Mouse (Mus musculus) cerebellum, postnatal 36 days (tissue): Measurements from ENCODE around the gene Mindy2.

Experiments used
- DNase-seq, 2 experiments: peaks; one replicate each; pipeline ENCODE4 v3.0.0; 2021 to 2022; ENCODE audit warnings: mixed read lengths in 2 of 2

The Mindy2 gene

DNA sequence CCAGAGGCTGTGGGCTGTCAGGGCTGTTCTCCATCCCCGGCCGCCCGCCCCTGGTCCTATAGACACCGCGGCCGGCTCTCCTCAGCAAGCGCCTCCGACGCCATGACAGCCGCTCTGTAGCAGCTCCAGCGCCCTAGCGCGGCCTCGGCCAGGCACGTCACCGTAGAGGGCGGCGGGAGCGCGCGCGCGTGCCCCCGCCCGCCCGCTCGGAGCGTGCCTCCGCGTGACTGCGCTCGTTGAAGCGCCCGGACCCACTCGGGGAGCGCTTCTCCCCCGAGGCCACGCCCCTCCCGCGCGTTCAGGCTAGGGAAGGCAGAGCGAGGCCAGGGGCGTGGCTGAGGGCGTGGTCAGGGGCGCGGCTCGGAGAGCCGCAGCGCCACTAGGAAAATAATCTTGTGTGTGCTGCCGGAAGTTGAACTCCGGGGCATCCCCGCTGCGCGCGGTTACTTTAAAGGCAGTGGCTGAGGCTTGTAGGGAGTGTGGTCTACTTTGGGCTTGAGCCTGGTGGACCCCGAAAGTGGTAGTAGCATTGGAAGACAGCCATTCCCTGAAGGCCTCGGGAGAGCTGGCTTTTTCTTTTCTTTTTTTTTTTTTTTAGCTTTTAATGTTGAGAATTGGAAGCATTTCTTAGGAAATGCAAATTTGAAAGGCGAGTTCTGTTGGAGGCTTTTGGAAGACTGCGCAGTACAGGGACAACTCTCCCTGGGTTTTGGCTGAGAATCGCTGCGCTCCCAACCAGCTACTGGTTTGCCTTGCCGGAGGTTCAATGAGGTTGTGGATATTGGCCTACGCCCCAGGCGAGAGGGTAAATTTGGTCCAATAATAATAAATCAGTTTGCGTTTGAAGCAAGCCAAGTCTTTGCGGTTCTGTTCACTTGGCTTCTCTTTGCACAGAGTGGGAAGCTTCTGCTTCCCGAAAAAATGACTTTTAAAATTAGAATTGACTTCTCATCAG, at the start of gene Mindy2:
Gene Mindy2, minus strand, starts transcription at position 162 of the 955 bp plus-strand sequence.
- DNase-seq: peak; percentile 96 to 100

DNA sequence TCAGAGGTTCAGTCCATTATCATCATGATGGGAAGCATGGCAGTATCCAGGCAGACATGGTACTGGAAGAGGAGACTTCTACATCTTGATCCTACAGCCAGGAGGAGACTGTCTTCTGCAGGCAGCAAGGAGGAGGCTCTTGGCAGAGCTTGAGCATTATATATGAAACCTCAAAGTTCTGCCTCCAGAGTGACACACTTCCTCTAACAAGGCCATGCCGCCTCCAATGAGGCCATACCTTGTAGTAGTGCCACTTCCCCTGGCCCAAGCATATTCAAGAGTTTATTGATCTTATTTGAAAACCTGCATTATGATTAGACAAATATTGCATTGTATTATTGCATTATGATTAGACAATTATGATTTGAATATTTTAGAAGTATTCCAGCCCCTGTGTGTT, 49.5 kb upstream of the Mindy2 start:
- no peak for DNase-seq

DNA sequence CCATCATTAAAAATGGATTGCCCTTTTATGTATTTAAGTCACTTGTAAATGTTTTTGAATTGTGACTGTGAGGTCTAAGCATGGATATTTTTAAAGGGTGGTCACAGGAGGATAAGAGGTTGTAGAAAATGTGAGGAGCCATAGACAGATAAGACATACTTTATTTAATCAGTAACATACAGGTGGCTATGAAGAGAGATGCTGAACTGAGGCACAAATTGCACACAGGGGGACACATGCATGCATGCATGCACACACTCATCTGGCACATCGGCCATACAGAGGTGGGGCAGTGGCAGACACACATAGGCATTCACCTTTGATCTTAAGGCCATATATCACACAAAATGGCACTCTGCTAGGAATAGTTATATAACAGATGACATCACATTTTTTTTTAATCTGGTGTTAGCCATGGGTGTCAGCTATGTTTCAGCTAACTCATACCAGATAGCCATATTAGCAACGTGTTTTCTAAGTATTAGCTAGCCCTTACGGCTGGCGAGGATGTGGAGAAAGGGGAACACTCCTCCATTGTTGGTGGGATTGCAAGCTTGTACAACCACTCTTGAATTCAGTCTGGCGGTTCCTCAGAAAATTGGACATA, 46.7 kb upstream of the Mindy2 start:
- DNase-seq: no peak

DNA sequence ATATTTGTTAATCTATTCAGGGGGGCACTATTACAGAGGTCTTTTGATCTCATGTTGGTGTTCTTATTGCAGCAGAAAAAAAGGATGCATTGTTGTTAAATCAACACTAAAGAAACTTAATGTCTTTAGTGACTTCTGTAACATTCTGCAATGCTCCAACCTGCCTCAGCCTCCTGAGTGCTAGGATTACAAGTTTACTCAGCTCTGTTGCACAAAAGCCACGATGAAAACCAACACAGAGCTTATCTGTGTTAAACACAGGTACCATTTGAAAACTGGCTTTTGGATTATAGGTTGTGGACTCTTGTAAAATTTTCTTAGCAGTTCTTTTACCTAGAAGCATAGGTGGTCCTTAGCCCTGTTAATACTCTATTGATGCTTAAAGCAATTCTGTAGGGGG, 41.1 kb upstream of the Mindy2 start:
- DNase-seq: no peak

DNA sequence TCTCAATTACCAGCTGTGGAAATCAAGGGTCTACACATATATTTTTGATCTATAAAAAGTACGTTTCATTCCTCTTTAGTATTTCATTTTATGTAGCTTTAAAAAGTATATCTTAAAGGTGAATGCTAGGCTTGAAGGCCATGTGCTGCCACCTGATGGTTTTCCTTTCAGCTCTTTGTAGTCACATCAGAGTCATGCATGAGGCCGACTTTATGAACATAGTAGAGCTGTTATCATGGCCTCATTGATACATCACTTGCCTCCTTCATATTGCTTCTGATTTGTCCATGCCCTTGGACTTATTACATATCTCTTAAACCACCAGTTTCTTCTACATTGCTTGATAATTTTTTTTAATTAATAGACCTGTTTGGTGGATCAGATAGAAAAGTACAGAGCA, 38.7 kb upstream of the Mindy2 start:
- DNase-seq: no peak

DNA sequence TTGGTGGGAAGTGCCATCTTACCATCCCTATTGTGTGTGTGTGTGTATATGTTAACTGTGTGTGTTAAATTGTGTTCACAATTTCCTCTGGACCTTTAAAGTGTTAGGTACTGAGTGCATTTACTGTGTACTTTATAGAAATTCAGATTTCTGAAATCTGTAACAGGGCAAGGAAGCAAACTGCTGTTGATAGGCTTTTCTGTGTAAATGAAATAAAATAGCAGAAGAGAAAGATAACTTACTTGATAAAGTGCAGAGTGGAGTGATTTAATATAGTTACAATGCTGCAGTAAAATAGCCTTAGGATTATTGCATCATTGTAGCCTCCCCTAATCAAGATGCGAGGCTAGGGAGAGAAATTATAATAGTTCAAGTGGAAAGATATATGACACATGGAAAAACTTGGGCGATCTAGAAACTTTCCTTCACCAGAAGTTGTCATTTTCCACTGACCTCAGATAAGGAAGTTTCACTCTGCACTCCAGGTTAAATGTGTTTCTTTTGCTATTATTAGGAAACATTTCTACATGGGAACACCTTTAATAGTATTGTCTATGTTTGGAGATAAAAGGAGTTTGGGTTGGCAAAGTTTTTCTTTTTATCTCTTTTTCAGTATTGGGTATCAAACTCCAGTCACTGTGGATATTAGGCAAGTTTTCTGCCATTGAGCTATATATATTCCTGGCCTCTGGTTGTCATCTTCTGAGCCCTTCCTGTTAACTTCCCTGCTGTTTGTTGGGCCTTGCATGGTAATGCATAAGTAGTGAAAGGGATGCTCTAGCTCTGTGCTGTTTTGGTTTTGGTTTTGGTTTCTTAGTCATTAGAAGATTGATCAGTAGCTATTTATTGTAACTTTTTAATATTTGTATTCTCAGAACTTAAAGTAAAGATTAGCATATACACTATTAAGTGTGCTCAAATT, 35.1 kb upstream of the Mindy2 start:
- DNase-seq: no peak

DNA sequence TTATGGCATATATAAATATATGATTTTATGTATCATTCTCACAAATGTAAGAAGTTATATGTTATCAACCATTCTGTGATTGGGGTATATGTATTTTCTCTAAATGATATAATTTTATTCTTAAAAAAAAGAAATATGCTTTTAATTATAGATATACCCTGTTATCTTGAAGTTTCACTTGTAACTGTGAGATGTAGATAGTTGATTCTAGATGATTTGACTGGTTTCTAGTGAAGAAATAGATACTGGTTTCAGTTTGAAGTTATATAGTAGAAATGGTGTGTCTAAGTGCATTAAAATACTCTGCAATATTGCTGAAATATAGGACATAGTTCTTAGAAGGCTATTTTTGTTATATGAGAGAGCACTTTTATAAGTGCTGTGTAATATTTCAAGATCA, 33.6 kb upstream of the Mindy2 start:
- no peak for DNase-seq

DNA sequence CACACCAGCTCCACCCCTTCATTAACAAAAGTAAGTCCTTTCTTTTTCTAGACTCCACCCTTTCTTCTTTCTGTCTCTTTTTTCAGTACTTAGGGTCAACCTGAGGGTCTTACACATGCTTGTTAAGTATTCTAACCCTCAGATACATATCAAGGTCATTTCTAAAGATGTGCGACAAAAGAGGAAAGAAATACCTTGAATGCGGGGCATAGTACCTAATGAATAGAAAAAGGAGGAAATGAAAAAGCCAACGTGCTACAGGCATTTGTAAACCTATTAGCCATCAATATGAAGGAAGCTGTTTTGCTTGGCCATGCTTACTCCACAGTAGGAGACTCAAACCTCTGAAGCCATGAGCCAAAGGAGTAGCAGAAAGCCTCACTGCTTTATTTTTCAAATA, 33.0 kb upstream of the Mindy2 start:
- DNase-seq: no peak

DNA sequence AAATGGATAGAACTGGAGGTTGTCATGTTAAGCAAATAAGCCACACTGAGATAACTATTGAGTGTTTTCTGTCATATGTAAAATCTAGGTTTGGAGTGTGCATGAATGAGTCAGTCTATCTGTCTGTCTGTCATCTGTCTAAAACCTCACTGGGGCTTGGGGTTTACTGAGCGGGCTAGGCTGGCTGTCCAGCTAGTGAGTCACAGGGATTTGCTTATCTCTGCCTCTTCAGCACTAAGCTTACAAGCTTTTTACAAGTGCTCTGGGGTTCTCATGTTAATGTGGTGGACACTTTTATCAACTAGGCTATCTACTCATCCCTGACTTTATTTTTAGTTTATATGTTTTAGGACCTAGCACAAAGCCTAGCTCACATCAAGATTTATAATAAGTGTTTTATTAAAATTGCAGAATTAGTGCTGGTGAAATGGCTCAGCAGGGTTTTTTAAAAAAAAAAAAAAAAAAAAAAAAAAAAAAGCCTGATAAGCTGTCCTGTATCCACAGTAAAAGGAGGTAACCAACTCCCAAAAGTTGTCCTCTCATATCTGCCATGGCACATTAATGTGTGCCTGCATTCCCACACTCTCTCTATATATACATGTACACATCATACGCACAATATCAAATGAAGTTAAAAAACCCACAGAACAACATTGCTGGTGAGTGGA, 31.5 kb upstream of the Mindy2 start:
- no peak for DNase-seq

DNA sequence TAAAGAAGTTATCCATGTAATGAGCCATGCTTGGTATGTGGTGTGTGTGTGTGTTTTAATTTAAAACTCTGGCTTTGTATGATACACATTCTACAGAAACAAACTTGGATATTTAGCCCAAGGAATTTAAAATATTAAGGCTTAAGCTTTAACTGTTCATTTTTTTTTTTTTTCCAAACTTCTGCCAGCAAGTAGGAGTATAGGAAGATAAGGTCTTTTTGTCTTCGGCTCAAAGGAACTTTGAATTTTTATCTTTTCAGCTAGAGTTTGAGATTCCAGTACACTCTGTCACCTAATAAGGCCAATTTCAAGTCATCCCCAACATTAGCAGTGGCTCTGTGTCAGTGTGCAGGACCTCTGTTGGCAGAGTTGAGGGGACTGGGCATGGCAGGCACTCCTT, 25.2 kb upstream of the Mindy2 start:
- DNase-seq: no peak

DNA sequence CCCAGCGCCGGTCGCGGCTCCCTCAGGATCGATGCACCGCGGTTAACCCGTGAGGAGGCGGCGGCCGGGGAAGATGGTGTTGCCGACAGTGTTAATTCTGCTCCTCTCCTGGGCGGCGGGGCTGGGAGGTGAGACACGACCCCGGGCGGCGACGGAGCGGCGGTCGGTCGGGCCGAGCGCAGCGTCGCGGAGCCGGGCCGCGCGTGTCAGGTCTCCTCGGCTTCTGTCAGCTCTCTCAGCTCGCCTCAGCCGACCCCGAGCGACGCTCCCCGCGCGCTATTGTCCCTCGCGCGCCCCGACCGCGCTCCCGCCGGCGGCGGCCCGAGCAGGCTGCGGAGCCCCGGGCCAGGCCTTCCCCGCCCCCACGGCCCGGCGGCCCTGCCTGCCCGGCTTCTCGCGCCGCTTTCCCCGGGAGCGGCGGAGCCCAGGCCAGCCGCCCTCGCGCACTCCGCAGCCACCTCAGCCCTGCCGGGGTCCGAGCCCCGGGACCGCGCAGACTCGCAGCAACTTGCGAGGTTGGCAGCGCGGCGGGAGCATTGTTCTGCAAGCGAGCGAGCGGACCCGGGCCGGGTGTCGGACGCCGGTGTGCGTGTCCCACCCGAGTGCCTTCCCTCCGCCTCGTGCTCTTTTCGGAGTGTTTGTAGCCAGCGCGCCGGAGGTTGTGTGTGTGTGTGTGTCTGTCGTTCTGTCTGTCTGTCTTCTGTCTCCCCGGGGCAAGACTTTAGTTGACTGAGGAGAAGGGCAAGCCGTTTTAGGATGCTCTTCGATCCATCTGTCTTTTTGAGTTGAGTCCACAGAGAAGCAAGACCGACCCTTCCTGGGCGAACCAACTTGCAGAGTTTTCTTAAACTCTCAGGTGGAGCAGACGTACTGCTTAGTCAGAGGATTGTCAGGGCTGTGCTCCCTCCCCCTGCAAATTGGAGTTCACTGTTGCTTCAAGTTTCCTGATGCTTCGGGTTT, 22.4 kb upstream of the Mindy2 start:
- peak; percentile 50 to 57 for DNase-seq

DNA sequence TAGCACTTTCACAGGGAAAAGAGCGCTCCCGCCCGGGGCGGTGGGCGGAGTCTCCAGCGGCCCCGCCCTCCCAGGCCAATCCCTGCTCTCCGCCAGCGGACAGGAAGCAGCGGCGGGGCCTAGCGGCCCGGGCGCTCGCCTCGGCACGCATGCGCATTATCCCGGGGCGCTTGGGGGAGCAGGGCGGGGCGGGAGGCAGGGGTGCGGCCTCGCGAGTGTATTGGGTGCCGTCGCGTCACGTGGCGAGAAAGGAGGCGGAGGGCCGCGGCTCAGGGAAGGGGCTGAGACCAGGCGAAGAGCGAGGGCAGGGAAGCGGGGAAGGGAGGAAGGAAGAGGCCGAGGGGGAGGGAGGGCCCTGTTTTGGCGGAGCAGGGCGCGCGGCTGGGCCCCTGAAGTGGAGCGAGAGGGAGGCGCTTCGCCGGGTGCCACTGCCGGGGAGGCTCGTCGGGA, 21.7 kb upstream of the Mindy2 start, which contains the start of gene Adam10:
Gene Adam10, plus strand, starts transcription at position 316 of the 450 bp plus-strand sequence.
- DNase-seq: peak; percentile 96 to 99

DNA sequence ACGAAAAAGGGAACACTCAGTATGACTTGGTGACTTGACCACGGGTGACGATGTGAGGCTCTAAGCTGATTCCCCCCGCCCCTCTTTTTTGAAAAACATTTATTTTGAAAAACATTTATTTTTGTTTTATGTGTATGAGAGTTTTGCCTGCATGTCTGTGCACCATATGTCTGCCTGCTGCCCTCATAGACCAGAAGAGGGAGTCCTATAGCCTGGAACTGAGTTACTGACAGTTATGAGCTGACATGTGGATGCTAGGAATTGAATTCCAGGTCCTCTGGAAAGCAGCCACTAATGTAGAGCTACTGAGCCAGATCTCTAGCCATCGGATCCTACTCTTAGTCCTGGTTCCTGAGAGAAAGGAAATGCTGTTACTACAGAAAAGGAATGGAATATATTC, 19.0 kb upstream of the Mindy2 start:
- no peak for DNase-seq

DNA sequence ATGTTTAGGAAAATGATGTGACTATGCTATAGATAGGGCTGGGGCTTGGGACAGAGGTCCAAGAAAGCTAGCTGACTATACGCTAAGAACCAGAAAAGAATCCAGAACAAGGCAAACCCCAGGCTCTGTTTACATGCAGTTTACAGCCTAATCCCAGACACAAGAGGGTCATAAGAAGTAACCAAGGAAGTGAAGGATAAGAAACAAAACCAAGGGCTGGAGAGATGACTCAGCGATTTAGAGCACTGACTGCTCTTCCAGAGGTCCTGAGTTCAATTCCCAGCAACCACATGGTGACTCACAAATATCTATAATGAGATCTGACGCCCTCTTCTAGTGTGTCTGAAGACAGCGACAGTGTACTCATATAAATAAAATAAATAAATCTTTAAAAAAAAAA, 18.1 kb upstream of the Mindy2 start:
- no peak for DNase-seq

DNA sequence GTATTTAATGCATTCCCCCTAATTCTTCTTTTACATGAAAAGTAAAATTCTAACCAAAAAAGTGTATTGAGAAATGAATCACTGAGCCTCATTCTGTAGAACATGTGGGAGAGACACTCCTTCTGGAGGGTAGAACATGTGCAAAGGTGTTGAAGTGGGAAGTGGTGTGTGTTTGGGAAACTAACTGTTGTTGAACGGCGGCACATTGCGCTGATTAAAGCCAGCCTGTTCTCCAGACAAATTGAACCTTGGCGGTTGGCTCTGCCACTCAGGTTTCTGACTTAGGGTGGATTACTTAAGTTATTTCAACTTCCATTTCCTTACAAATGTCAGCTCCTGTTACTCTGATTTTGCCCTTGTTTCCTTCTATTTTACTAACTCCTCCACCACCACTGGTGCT, 16.7 kb upstream of the Mindy2 start:
- no peak for DNase-seq

DNA sequence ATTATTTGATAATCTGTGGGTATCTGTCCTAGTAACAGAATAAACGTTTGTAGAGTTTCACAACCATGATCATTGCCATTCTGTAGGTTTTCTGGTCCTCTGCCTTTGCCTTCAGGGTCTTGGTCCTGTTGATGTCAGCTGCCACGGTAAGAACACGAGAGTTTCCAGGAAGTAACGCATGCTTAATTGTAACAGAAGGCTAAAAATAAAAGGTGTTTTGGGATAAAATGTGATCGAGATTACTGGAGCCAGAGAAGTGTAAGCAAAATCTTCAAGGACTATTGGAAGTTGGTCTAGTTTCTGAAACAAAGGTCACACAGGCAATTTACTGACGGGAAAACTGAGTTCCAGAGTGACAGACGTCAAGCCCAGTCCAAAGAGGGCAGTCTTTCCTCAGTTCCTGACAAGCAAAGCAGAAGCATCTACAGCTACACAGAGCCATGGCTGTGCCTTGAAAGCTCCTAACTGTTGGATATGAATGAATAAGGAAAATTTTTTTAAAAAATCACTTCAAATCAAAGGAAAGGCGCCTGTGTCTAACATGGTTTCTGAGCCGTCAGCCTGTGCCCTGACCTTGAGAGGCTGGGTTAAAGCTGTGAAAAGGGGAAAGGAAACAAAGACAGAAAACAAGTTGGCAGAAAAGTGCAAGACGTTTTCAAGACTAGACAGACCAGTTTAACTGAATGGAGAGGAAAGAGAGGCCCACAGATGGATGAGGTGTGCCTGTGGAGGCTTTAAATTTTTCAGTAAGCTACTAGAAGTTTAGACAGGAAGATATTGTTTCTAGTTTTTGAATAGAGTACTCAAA, 15.0 kb upstream of the Mindy2 start:
- peak; percentile 19 to 30 for DNase-seq

DNA sequence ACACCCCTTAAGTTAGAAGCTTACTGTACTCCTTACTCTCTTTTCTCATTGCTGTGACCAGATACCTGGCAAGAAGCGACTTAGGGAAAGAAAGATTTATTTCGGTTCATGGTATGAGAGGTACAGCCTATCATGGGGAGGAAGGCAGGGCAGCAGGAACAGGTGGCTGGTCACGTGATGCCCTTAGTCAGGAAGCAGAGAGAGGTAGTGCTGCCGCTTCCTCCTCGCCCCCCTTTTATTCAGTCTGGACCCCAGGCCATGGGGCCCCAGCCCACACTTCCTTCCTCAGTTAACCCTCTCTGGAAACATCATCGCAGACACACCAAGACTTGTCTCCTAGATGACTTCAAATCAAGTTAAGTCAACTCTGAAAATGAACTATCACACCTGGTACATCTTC, 14.3 kb upstream of the Mindy2 start:
- DNase-seq: no peak

DNA sequence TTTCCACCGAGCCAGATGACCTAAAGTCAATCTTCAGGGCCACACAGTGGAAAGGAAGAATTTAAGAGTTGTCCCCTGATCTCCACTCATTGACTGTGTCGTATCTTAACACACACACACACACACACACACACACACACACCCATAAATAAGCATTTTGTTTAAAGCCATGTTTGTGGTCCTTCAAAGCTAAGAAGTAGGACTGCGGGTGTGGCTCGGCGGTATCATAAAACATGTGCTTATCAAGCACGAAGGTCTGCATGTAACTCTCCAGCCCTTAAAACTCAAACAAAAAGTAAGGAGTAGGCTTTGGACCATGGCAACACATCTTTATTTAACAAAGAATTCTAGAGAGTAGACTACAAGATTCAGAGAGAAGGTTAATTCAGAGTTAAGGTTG, 13.4 kb upstream of the Mindy2 start:
- no peak for DNase-seq

DNA sequence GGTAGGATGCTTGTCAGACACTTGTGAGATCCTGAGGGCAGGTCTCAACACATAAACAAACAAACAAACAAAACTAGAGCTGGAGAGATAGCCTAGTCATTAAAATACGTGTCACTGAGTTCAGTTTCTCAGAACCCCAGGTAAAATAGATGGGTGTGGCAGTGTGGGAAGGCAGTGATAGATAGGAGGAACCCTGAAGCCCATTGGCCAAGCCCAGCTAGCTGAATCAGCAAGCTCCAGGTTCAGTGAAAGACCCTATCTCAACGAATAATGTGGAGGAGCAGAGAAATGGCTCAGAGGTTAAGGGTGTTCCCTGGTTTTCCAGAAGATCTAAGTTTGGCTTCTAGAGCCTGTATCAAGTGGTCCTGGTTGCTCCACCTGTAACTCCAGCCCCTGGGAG, 12.2 kb upstream of the Mindy2 start:
- no peak for DNase-seq

DNA sequence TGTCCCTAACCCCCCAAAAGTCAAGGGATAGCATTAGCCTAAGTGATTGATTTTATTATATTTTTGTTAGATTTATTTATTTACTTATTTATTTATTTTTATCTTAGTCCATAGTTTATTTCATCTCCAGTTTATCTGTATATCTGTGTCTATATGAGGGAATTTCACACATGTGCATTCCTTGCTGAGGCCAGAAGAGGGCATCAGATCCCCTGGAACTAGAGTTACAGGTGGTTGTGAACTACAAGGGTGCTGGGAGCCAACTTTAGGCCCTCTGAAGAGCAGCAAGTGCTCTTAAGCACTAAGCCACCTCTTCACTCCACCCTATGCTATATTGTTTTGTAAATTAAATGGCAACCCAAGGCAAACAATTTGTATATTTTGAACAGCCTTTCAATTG, 11.1 kb upstream of the Mindy2 start:
- no peak for DNase-seq
